Mouse (Mus musculus) ovary, postnatal 14 days (tissue): Measurements from ENCODE around the gene Fbxl16.
A peak's percentile ranks its signal among the peaks of the same experiment; 100 is the strongest.

Experiments used
- DNase-seq: peaks from one replicate; pipeline ENCODE4 v3.0.0; 2022; ENCODE audit warnings: low spot score

Gene Fbxl16

GRCm38 (mm10) chr17:25828712-25829557 is 20.1 kb downstream of the Fbxl16 start, which contains the start of gene Jmjd8:
Gene Jmjd8, plus strand, starts transcription at chr17:25828867.
- DNase-seq: peak; percentile 69

GRCm38 (mm10) chr17:25829558-25830017 is 20.7 kb downstream of the Fbxl16 start:
- no peak for DNase-seq

GRCm38 (mm10) chr17:25830200-25830753 is 21.4 kb downstream of the Fbxl16 start:
- DNase-seq: no peak

- no peak for DNase-seq
Measured at GRCm38 (mm10) chr17:25830806-25831431, 22.0 kb downstream of the Fbxl16 start.

GRCm38 (mm10) chr17:25831451-25832281 is 22.8 kb downstream of the Fbxl16 start:
- no peak for DNase-seq

GRCm38 (mm10) chr17:25832436-25833290 is 23.8 kb downstream of the Fbxl16 start:
- DNase-seq: peak; percentile 99

GRCm38 (mm10) chr17:25833291-25833663 is 24.4 kb downstream of the Fbxl16 start, which contains the start of gene Stub1:
Gene Stub1, minus strand, starts transcription at chr17:25833404.
- DNase-seq: peak; percentile 90

- no peak for DNase-seq
Measured at GRCm38 (mm10) chr17:25833961-25834594, 25.2 kb downstream of the Fbxl16 start.

GRCm38 (mm10) chr17:25834595-25835222 is 25.8 kb downstream of the Fbxl16 start:
- no peak for DNase-seq

GRCm38 (mm10) chr17:25835301-25835700 is 26.4 kb downstream of the Fbxl16 start:
- DNase-seq: no peak

- no peak for DNase-seq
Measured at GRCm38 (mm10) chr17:25835816-25836215, 26.9 kb downstream of the Fbxl16 start.

GRCm38 (mm10) chr17:25836397-25837075 is 27.7 kb downstream of the Fbxl16 start:
- no peak for DNase-seq

- peak; percentile 59 for DNase-seq
Measured at GRCm38 (mm10) chr17:25837076-25837410, 28.2 kb downstream of the Fbxl16 start, which contains the start of gene Rhbdl1. Gene Rhbdl1, minus strand, starts transcription at chr17:25837295.

- DNase-seq: no peak
Measured at GRCm38 (mm10) chr17:25837533-25837932, 28.6 kb downstream of the Fbxl16 start.

- no peak for DNase-seq
Measured at GRCm38 (mm10) chr17:25838904-25839303, 30.0 kb downstream of the Fbxl16 start.

GRCm38 (mm10) chr17:25839455-25840235 is 30.8 kb downstream of the Fbxl16 start:
- no peak for DNase-seq

GRCm38 (mm10) chr17:25840519-25840918 is 31.6 kb downstream of the Fbxl16 start:
- DNase-seq: no peak

- no peak for DNase-seq
Measured at GRCm38 (mm10) chr17:25841117-25841880, 32.4 kb downstream of the Fbxl16 start, which contains the start of gene Gm20683. Gene Gm20683, minus strand, starts transcription at chr17:25841763.
